Mouse (Mus musculus): ENCODE results near the gene Sis. TPM values are rescaled to one million over a fixed set of nuclear protein-coding genes. Genes with fewer than 3 reads are reported as not detected.

Sis gene
- not detected in 2 replicates for polyA plus RNA-seq (2014; fragmentation: Nextera tagmentation; extraction: Ambion mirVana)

- H3K9me3 ChIP-seq (ENCODE audit: control insufficient read depth, low read length), result no peaks in the 10 kb centered on the region
- H3K36me3 ChIP-seq (ENCODE audit: control insufficient read depth, insufficient read depth, low read length), result no peaks in the 10 kb centered on the region
- no peak within 1 kb of the TSS for H3K9ac ChIP-seq (replicated peaks; ENCODE audit: low read depth, low read length)
- H3K4me2 ChIP-seq (ENCODE audit: low read depth, low read length), result no peak within 1 kb of the TSS
- H3K27ac ChIP-seq (ENCODE audit: low read depth, low read length), result no peak within 1 kb of the TSS
- ATAC-seq (ENCODE audit: low read depth), result no peak
- H3K4me3 ChIP-seq (ENCODE audit: low read depth, low read length), result no peak within 1 kb of the TSS
- H3K4me1 ChIP-seq (ENCODE audit: control insufficient read depth, insufficient read depth, low read length), result no peaks in the 10 kb centered on the region
- no peaks in the 10 kb centered on the region for H3K27me3 ChIP-seq (ENCODE audit: control insufficient read depth, insufficient read depth, low read length)
Observed at GRCm38 (mm10) chr3:72967675-72968074, at the start of gene Sis. Gene Sis (minus strand): TSS chr3:72967863.

- no peak overlapping the region for H3K4me2 ChIP-seq (ENCODE audit: low read depth, low read length)
- H3K4me3 ChIP-seq (ENCODE audit: low read depth, low read length), result no peak overlapping the region
- no peaks in the 10 kb centered on the region for H3K36me3 ChIP-seq (ENCODE audit: control insufficient read depth, insufficient read depth, low read length)
- H3K9ac ChIP-seq (replicated peaks; ENCODE audit: low read depth, low read length), result no peak overlapping the region
- no peaks in the 10 kb centered on the region for H3K27me3 ChIP-seq (ENCODE audit: control insufficient read depth, insufficient read depth, low read length)
- H3K9me3 ChIP-seq (ENCODE audit: control insufficient read depth, low read length), result no peaks in the 10 kb centered on the region
- H3K4me1 ChIP-seq (ENCODE audit: control insufficient read depth, insufficient read depth, low read length), result no peaks in the 10 kb centered on the region
- 7% methylated on average over 6 of the region's 6 CpGs for WGBS
- ATAC-seq (ENCODE audit: low read depth), result no peak
- H3K27ac ChIP-seq (ENCODE audit: low read depth, low read length), result no peak overlapping the region
Observed at GRCm38 (mm10) chr3:73006045-73006444, 38.4 kb upstream of the Sis start.

- no peak for ATAC-seq (ENCODE audit: low read depth)
- no peak overlapping the region for H3K9ac ChIP-seq (replicated peaks; ENCODE audit: low read depth, low read length)
- no peak overlapping the region for H3K27ac ChIP-seq (ENCODE audit: low read depth, low read length)
- no peaks in the 10 kb centered on the region for H3K36me3 ChIP-seq (ENCODE audit: control insufficient read depth, insufficient read depth, low read length)
- no peaks in the 10 kb centered on the region for H3K27me3 ChIP-seq (ENCODE audit: control insufficient read depth, insufficient read depth, low read length)
- no peaks in the 10 kb centered on the region for H3K9me3 ChIP-seq (ENCODE audit: control insufficient read depth, low read length)
- H3K4me2 ChIP-seq (ENCODE audit: low read depth, low read length), result no peak overlapping the region
- WGBS, result 99% methylated on average over 4 of the region's 4 CpGs
- no peaks in the 10 kb centered on the region for H3K4me1 ChIP-seq (ENCODE audit: control insufficient read depth, insufficient read depth, low read length)
- H3K4me3 ChIP-seq (ENCODE audit: low read depth, low read length), result no peak overlapping the region
Observed at GRCm38 (mm10) chr3:73002933-73003696, 35.5 kb upstream of the Sis start.

- WGBS, result 48% methylated on average over 4 of the region's 4 CpGs
- H3K36me3 ChIP-seq (ENCODE audit: control insufficient read depth, insufficient read depth, low read length), result no peaks in the 10 kb centered on the region
- H3K4me1 ChIP-seq (ENCODE audit: control insufficient read depth, insufficient read depth, low read length), result no peaks in the 10 kb centered on the region
- H3K27me3 ChIP-seq (ENCODE audit: control insufficient read depth, insufficient read depth, low read length), result no peaks in the 10 kb centered on the region
- H3K4me3 ChIP-seq (ENCODE audit: low read depth, low read length), result no peak overlapping the region
- no peak overlapping the region for H3K27ac ChIP-seq (ENCODE audit: low read depth, low read length)
- H3K9me3 ChIP-seq (ENCODE audit: control insufficient read depth, low read length), result no peaks in the 10 kb centered on the region
- no peak overlapping the region for H3K9ac ChIP-seq (replicated peaks; ENCODE audit: low read depth, low read length)
- ATAC-seq (ENCODE audit: low read depth), result no peak
- no peak overlapping the region for H3K4me2 ChIP-seq (ENCODE audit: low read depth, low read length)
Observed at GRCm38 (mm10) chr3:72997517-72997916, 29.9 kb upstream of the Sis start.

GRCm38 (mm10) chr3:72990992-72991391 is 23.3 kb upstream of the Sis start:
- no peak overlapping the region for H3K9ac ChIP-seq (replicated peaks; ENCODE audit: low read depth, low read length)
- no peak for ATAC-seq (ENCODE audit: low read depth)
- no peaks in the 10 kb centered on the region for H3K9me3 ChIP-seq (ENCODE audit: control insufficient read depth, low read length)
- 77% methylated on average over 2 of the region's 2 CpGs for WGBS
- no peaks in the 10 kb centered on the region for H3K36me3 ChIP-seq (ENCODE audit: control insufficient read depth, insufficient read depth, low read length)
- no peak overlapping the region for H3K4me3 ChIP-seq (ENCODE audit: low read depth, low read length)
- no peaks in the 10 kb centered on the region for H3K4me1 ChIP-seq (ENCODE audit: control insufficient read depth, insufficient read depth, low read length)
- no peak overlapping the region for H3K4me2 ChIP-seq (ENCODE audit: low read depth, low read length)
- H3K27ac ChIP-seq (ENCODE audit: low read depth, low read length), result no peak overlapping the region
- no peaks in the 10 kb centered on the region for H3K27me3 ChIP-seq (ENCODE audit: control insufficient read depth, insufficient read depth, low read length)

- no peaks in the 10 kb centered on the region for H3K9me3 ChIP-seq (ENCODE audit: control insufficient read depth, low read length)
- H3K36me3 ChIP-seq (ENCODE audit: control insufficient read depth, insufficient read depth, low read length), result no peaks in the 10 kb centered on the region
- no peaks in the 10 kb centered on the region for H3K4me1 ChIP-seq (ENCODE audit: control insufficient read depth, insufficient read depth, low read length)
- no peak overlapping the region for H3K4me3 ChIP-seq (ENCODE audit: low read depth, low read length)
- no peak for ATAC-seq (ENCODE audit: low read depth)
- no peak overlapping the region for H3K27ac ChIP-seq (ENCODE audit: low read depth, low read length)
- no peak overlapping the region for H3K9ac ChIP-seq (replicated peaks; ENCODE audit: low read depth, low read length)
- 25% methylated on average over 3 of the region's 3 CpGs for WGBS
- H3K27me3 ChIP-seq (ENCODE audit: control insufficient read depth, insufficient read depth, low read length), result no peaks in the 10 kb centered on the region
- H3K4me2 ChIP-seq (ENCODE audit: low read depth, low read length), result no peak overlapping the region
Observed at GRCm38 (mm10) chr3:72976602-72977001, 8.9 kb upstream of the Sis start.

GRCm38 (mm10) chr3:72918919-72919526 is 48.6 kb downstream of the Sis start:
- Histone ChIP-seq H3K4me3 (ENCODE audit: low read depth, low read length) (no peak overlapping the region), H3K27me3 (ENCODE audit: control insufficient read depth, insufficient read depth, low read length) (no peaks in the 10 kb centered on the region), H3K36me3 (ENCODE audit: control insufficient read depth, insufficient read depth, low read length) (no peaks in the 10 kb centered on the region), H3K27ac (ENCODE audit: low read depth, low read length) (no peak overlapping the region), H3K4me1 (ENCODE audit: control insufficient read depth, insufficient read depth, low read length) (no peaks in the 10 kb centered on the region), H3K4me2 (ENCODE audit: low read depth, low read length) (no peak overlapping the region), H3K9me3 (ENCODE audit: control insufficient read depth, low read length) (no peaks in the 10 kb centered on the region), H3K9ac (replicated peaks; ENCODE audit: low read depth, low read length) (no peak overlapping the region)
- WGBS, result 86% methylated on average over 4 of the region's 4 CpGs
- ATAC-seq (ENCODE audit: low read depth), result no peak

- H3K4me1 ChIP-seq (ENCODE audit: control insufficient read depth, insufficient read depth, low read length), result no peaks in the 10 kb centered on the region
- no peaks in the 10 kb centered on the region for H3K36me3 ChIP-seq (ENCODE audit: control insufficient read depth, insufficient read depth, low read length)
- no peaks in the 10 kb centered on the region for H3K27me3 ChIP-seq (ENCODE audit: control insufficient read depth, insufficient read depth, low read length)
- ATAC-seq (ENCODE audit: low read depth), result no peak
- WGBS, result 100% methylated on average over 1 of the region's 1 CpGs
- no peaks in the 10 kb centered on the region for H3K9me3 ChIP-seq (ENCODE audit: control insufficient read depth, low read length)
- H3K4me3 ChIP-seq (ENCODE audit: low read depth, low read length), result no peak overlapping the region
- H3K4me2 ChIP-seq (ENCODE audit: low read depth, low read length), result no peak overlapping the region
- no peak overlapping the region for H3K27ac ChIP-seq (ENCODE audit: low read depth, low read length)
- no peak overlapping the region for H3K9ac ChIP-seq (replicated peaks; ENCODE audit: low read depth, low read length)
Observed at GRCm38 (mm10) chr3:72882501-72882900, 85.2 kb downstream of the Sis start.

GRCm38 (mm10) chr3:72868141-72868540 is 99.5 kb downstream of the Sis start:
- H3K9ac ChIP-seq (replicated peaks; ENCODE audit: low read depth, low read length), result no peak overlapping the region
- no peaks in the 10 kb centered on the region for H3K4me1 ChIP-seq (ENCODE audit: control insufficient read depth, insufficient read depth, low read length)
- H3K27me3 ChIP-seq (ENCODE audit: control insufficient read depth, insufficient read depth, low read length), result no peaks in the 10 kb centered on the region
- H3K9me3 ChIP-seq (ENCODE audit: control insufficient read depth, low read length), result no peaks in the 10 kb centered on the region
- no peak for ATAC-seq (ENCODE audit: low read depth)
- H3K36me3 ChIP-seq (ENCODE audit: control insufficient read depth, insufficient read depth, low read length), result no peaks in the 10 kb centered on the region
- no peak overlapping the region for H3K4me2 ChIP-seq (ENCODE audit: low read depth, low read length)
- no peak overlapping the region for H3K4me3 ChIP-seq (ENCODE audit: low read depth, low read length)
- H3K27ac ChIP-seq (ENCODE audit: low read depth, low read length), result no peak overlapping the region
